Mouse (Mus musculus) liver, embryonic 14.5 days (tissue): ENCODE data around the gene Gmfb.

ENCODE experiments used
- CTCF ChIP-seq: IDR thresholded peaks from 2 replicates; pipeline ENCODE4 v1.5.1; 2016; ENCODE audit warnings: antibody characterized with exemption, low read depth, control low read depth
- EP300 ChIP-seq: IDR thresholded peaks from 2 replicates; pipeline ENCODE4 v1.6.1; 2016; ENCODE audit warnings: antibody characterized with exemption, low read depth

DNA sequence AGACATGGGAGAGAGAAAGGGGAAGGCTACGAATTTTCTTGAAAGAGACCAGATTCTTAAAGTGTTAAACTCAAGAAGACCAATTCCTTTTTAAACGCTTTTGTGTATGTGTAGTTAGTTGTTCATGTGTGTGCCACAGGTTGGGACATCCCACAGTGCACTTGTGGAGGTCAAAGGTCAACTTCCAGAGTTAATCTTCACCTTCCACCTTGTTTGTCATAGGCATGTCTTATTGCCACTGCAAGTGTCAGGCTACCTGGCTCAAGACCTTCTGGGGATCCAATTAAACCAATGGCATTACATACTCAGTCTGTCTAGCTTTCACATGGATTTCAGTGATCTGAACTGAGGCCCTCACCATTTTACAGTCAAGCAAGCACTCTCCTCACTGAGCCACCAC, 2.0 kb upstream of the Gmfb start:
- TF ChIP-seq EP300: no peak
- TF ChIP-seq CTCF: no peak
